Comparison of ENCODE assay signal across 11 mouse cellular contexts in the genomic region with DNA sequence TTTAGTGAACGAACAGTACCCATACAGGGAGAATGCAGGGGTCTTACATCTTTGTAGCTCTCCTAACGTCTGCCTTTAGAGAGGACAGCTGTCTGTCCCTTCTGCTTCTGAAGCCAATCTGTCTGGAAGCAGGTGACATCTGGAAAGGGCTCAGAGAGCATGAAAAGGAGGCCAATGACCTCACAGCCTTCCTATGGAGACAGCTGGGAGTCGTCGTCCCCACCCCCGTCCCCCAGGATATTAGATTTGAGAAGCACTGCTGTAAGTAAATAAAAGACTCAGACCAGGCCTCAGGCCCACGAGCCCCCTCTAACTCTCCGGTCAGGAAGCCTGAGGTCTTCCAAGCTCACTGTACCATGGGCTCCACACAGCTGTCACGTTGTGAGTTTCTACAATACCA. TPM values are rescaled to one million over a fixed set of nuclear protein-coding genes. Genes with fewer than 3 reads are reported as not detected.
DNase-seq lines count a peak whose midpoint lies in the region; ATAC-seq lines count a peak whose summit lies in the region.
"Had no signal": no experiment of that assay in that cellular context is flagged by ENCODE, and none has a peak within 500 bp of the region (broad histone marks: within the 10 kb centered on the region; RNA-seq: fewer than 3 reads in every experiment).

No protein-coding gene starts in this region.

- no peak for ATAC-seq in heart, embryonic 13.5 days (ENCODE audit: extremely low read depth, insufficient number of reproducible peaks, low FRiP score, low TSS enrichment)
- ATAC-seq in hindbrain, embryonic 13.5 days (ENCODE audit: low FRiP score) = no peak
- ATAC-seq: activated CD4-positive, CD25-positive, alpha-beta regulatory T cell, adult 4 months had no signal

- H3K4me3 ChIP-seq in heart, embryonic 13.5 days = no peak overlapping the region
- H3K4me3 ChIP-seq in hindbrain, embryonic 13.5 days = no peak overlapping the region
- H3K4me3 ChIP-seq: erythroblast, embryonic 14.5 days had no signal

- H3K27ac ChIP-seq in heart, embryonic 13.5 days (replicated peaks) = no peak overlapping the region
- H3K27ac ChIP-seq in hindbrain, embryonic 13.5 days = peak overlapping the region; percentile 67
- H3K27ac ChIP-seq: macrophage had no signal

- no peaks in the 10 kb centered on the region for H3K27me3 ChIP-seq in heart, embryonic 13.5 days (replicated peaks)
- H3K27me3 ChIP-seq in hindbrain, embryonic 13.5 days = no peaks in the 10 kb centered on the region

- H3K36me3 ChIP-seq in heart, embryonic 13.5 days = peaks cover 21% of the 10 kb centered on the region; the same call in 1 of the 2 replicates
- peaks cover 29% of the 10 kb centered on the region for H3K36me3 ChIP-seq in hindbrain, embryonic 13.5 days

- DNase-seq in heart, adult 11 months = no peak
- DNase-seq in lung, postnatal 10 days = peak; percentile 14
- no peak for DNase-seq in lung, postnatal 36 days
- peak; percentile 91 for DNase-seq in retina, postnatal 1 day
- no peak for DNase-seq in thymus, postnatal 25 days
- no peak for DNase-seq in ovary, postnatal 10 days (ENCODE audit: low spot score)

- no peak overlapping the region for H3K4me2 ChIP-seq in heart, embryonic 13.5 days
- no peak overlapping the region for H3K4me2 ChIP-seq in hindbrain, embryonic 13.5 days

- no peaks in the 10 kb centered on the region for H3K9me3 ChIP-seq in heart, embryonic 13.5 days
- H3K9me3 ChIP-seq in hindbrain, embryonic 13.5 days = no peaks in the 10 kb centered on the region

- WGBS in heart, embryonic 13.5 days = 59% methylated on average over 8 of the region's 8 CpGs
- 22% methylated on average over 8 of the region's 8 CpGs for WGBS in hindbrain, embryonic 13.5 days

- H3K4me1 ChIP-seq in heart, embryonic 13.5 days = peaks cover 38% of the 10 kb centered on the region
- peaks cover 24% of the 10 kb centered on the region for H3K4me1 ChIP-seq in hindbrain, embryonic 13.5 days (replicated peaks)

- H3K9ac ChIP-seq in heart, embryonic 13.5 days = 0 out of 2 replicates have a peak overlapping the region, but pooled peaks have one; percentile 14
- no peak overlapping the region for H3K9ac ChIP-seq in hindbrain, embryonic 13.5 days

RNA-seq across cellular contexts. Expression of a gene that starts 22.9 kb away (rescaled TPM):
- 23.6 and 24.8 TPM in 2 replicates for polyA plus RNA-seq in heart, embryonic 13.5 days (2015; fragmentation: Nextera tagmentation; extraction: Ambion mirVana)
- polyA plus RNA-seq in hindbrain, embryonic 13.5 days (2015; fragmentation: Nextera tagmentation; extraction: Ambion mirVana) = 180 and 193 TPM in 2 replicates

RNA-seq across cellular contexts. Expression of a gene that starts 40.0 kb away (rescaled TPM):
- polyA plus RNA-seq in heart, embryonic 13.5 days (2015; fragmentation: Nextera tagmentation; extraction: Ambion mirVana) = 0.20 and 0.45 TPM in 2 replicates
- polyA plus RNA-seq in hindbrain, embryonic 13.5 days (2015; fragmentation: Nextera tagmentation; extraction: Ambion mirVana) = 1.0 and 1.5 TPM in 2 replicates
- polyA plus RNA-seq: activated CD4-positive, CD25-positive, alpha-beta regulatory T cell, adult 4 months; erythroblast, embryonic 14.5 days; macrophage had no signal

RNA-seq across cellular contexts. Expression of a gene that starts 48.6 kb away (rescaled TPM):
- 3.9 and 4.4 TPM in 2 replicates for polyA plus RNA-seq in heart, embryonic 13.5 days (2015; fragmentation: Nextera tagmentation; extraction: Ambion mirVana)
- polyA plus RNA-seq in hindbrain, embryonic 13.5 days (2015; fragmentation: Nextera tagmentation; extraction: Ambion mirVana) = 4.5 and 5.1 TPM in 2 replicates
- polyA plus RNA-seq: erythroblast, embryonic 14.5 days had no signal

RNA-seq across cellular contexts. Expression of a gene that starts 48.7 kb away (rescaled TPM):
- polyA plus RNA-seq in heart, embryonic 13.5 days (2015; fragmentation: Nextera tagmentation; extraction: Ambion mirVana) = 0.11 and 0.17 TPM in 2 replicates
- polyA plus RNA-seq in hindbrain, embryonic 13.5 days (2015; fragmentation: Nextera tagmentation; extraction: Ambion mirVana) = 0.56 and 1.8 TPM in 2 replicates
- polyA plus RNA-seq: erythroblast, embryonic 14.5 days; macrophage had no signal

RNA-seq across cellular contexts. Expression of a gene that starts 51.7 kb away (rescaled TPM):
- polyA plus RNA-seq in heart, embryonic 13.5 days (2015; fragmentation: Nextera tagmentation; extraction: Ambion mirVana) = 46.4 and 47.1 TPM in 2 replicates
- polyA plus RNA-seq in hindbrain, embryonic 13.5 days (2015; fragmentation: Nextera tagmentation; extraction: Ambion mirVana) = 31.6 and 32.4 TPM in 2 replicates

Comparison
In these comparisons a context has a peak if more than half of its experiments do, and no peak if none do; other contexts are left out.
1. DNase-seq: peak in lung, postnatal 10 days (single experiment) and retina, postnatal 1 day (single experiment); none in heart, adult 11 months (single experiment), lung, postnatal 36 days (single experiment), thymus, postnatal 25 days (single experiment) and ovary, postnatal 10 days (single experiment).